Mouse (Mus musculus) forebrain, embryonic 11.5 days (tissue): Measurements from ENCODE around the gene Gm10188. TPM values are rescaled to one million over a fixed set of nuclear protein-coding genes. Genes with fewer than 3 reads are reported as not detected.
A peak's percentile ranks its signal among the peaks of the same experiment; 100 is the strongest.

ENCODE experiments used
- ATAC-seq: fragments of 200-750 bp; cut with Nextera tagmentation; replicated peaks from 2 replicates; pipeline ENCODE4 v1.8.0; 2017; ENCODE audit warnings: moderate TSS enrichment; ENCODE audit not compliant: low FRiP score
- DNase-seq: peaks from one replicate; pipeline ENCODE4 v3.0.0-alpha.2; 2017; ENCODE audit warnings: low spot score
- H3K27ac ChIP-seq: fragments of 300-500 bp; sonication (generic); 2 replicates; pipeline ENCODE4 v1.5.1; 2014; ENCODE audit warnings: low read depth, low read length
- H3K27me3 ChIP-seq: fragments of 300-500 bp; sonication (generic); 2 replicates; pipeline ENCODE4 v1.6.1; 2014; ENCODE audit warnings: mild to moderate bottlenecking, low read length, mixed read lengths; ENCODE audit not compliant: control insufficient read depth, insufficient read depth
- H3K36me3 ChIP-seq: fragments of 300-500 bp; sonication (generic); 2 replicates; pipeline ENCODE4 v1.6.1; 2014; ENCODE audit warnings: mild to moderate bottlenecking, low read length, moderate library complexity, mixed read lengths; ENCODE audit not compliant: control insufficient read depth, insufficient read depth
- H3K4me1 ChIP-seq: fragments of 300-500 bp; sonication (generic); replicated peaks from 2 replicates; pipeline ENCODE4 v1.6.1; 2014; ENCODE audit warnings: low read length, mixed read lengths; ENCODE audit not compliant: control insufficient read depth, insufficient read depth
- H3K4me2 ChIP-seq: fragments of 300-500 bp; sonication (generic); 2 replicates; pipeline ENCODE4 v1.6.1; 2014; ENCODE audit warnings: low read depth, mild to moderate bottlenecking, low read length, moderate library complexity, mixed read lengths; ENCODE audit not compliant: severe bottlenecking
- H3K4me3 ChIP-seq: fragments of 300-500 bp; sonication (generic); 2 replicates; pipeline ENCODE4 v1.5.1; 2014; ENCODE audit warnings: low read depth, low read length
- H3K9ac ChIP-seq: fragments of 300-500 bp; sonication (generic); 2 replicates; pipeline ENCODE4 v1.6.1; 2014; ENCODE audit warnings: low read length
- H3K9me3 ChIP-seq: fragments of 300-500 bp; sonication (generic); 2 replicates; pipeline ENCODE4 v1.6.1; 2016; ENCODE audit warnings: low read length, mixed read lengths; ENCODE audit not compliant: control insufficient read depth
- WGBS: fragments of 180-500 bp; shearing (Covaris S2); extraction: QIAGEN DNeasy Blood & Tissue Kit; methylation state at CpG from one replicate; pipeline ENCODE4 v1.1.7; 2014; 5-methylcytosine and 5-hydroxymethylcytosine counted together
- polyA plus RNA-seq: library from polyadenylated mRNA; unstranded; fragments of >200 nt; fragmentation: Nextera tagmentation; extraction: Ambion mirVana; gene quantifications from 2 replicates; pipeline ENCODE4 v1.2.1, GENCODE M21; 2014

Gm10188 gene
- polyA plus RNA-seq, 1 experiment from 2014 or later: not detected

GRCm38 (mm10) chr1:132213076-132213475 lies 16.5 kb downstream of the Gm10188 start:
- peaks cover 9% of the 10 kb centered on the region; the same call in 1 of the 2 replicates for H3K4me1 ChIP-seq
- no peak overlapping the region for H3K9ac ChIP-seq
- 42% methylated on average over 6 of the region's 6 CpGs for WGBS
- peaks cover 5% of the 10 kb centered on the region; the same call in 1 of the 2 replicates for H3K27me3 ChIP-seq
- H3K9me3 ChIP-seq: no peaks in the 10 kb centered on the region
- no peak for ATAC-seq
- DNase-seq: peak; percentile 44
- H3K4me2 ChIP-seq: no peak overlapping the region
- H3K27ac ChIP-seq: no peak overlapping the region
- H3K4me3 ChIP-seq: no peak overlapping the region
- H3K36me3 ChIP-seq: no peaks in the 10 kb centered on the region

GRCm38 (mm10) chr1:132212218-132212617 lies 17.3 kb downstream of the Gm10188 start:
- WGBS: 8% methylated on average over 20 of the region's 20 CpGs
- Histone ChIP-seq H3K27ac (no peak overlapping the region), H3K4me3 (peak overlapping the region; percentile 29; the same call in 1 of the 2 replicates), H3K27me3 (peaks cover 5% of the 10 kb centered on the region; the same call in 1 of the 2 replicates), H3K4me2 (peak overlapping the region; percentile 37), H3K9me3 (no peaks in the 10 kb centered on the region), H3K4me1 (peaks cover 14% of the 10 kb centered on the region; the same call in 1 of the 2 replicates), H3K36me3 (no peaks in the 10 kb centered on the region), H3K9ac (peak overlapping the region; percentile 5)
- ATAC-seq (peak; percentile 50; the same call in 1 of the 2 replicates), DNase-seq (peak; percentile 78)

GRCm38 (mm10) chr1:132211672-132212071 lies 17.9 kb downstream of the Gm10188 start:
- H3K27ac ChIP-seq: no peak overlapping the region
- DNase-seq: peak; percentile 44
- peaks cover 5% of the 10 kb centered on the region; the same call in 1 of the 2 replicates for H3K27me3 ChIP-seq
- no peaks in the 10 kb centered on the region for H3K9me3 ChIP-seq
- no peak overlapping the region; the same call in 1 of the 2 replicates for H3K4me3 ChIP-seq
- no peaks in the 10 kb centered on the region for H3K36me3 ChIP-seq
- WGBS: 46% methylated on average over 12 of the region's 12 CpGs
- H3K4me1 ChIP-seq: peaks cover 14% of the 10 kb centered on the region; the same call in 1 of the 2 replicates
- no peak for ATAC-seq
- H3K9ac ChIP-seq: peak overlapping the region; percentile 5; the same call in 1 of the 2 replicates
- H3K4me2 ChIP-seq: peak overlapping the region; percentile 37; the same call in 1 of the 2 replicates

- Histone ChIP-seq H3K36me3 (no peaks in the 10 kb centered on the region), H3K4me2 (no peak overlapping the region), H3K27ac (no peak overlapping the region), H3K27me3 (peaks cover 5% of the 10 kb centered on the region; the same call in 1 of the 2 replicates), H3K9ac (no peak overlapping the region), H3K9me3 (no peaks in the 10 kb centered on the region), H3K4me3 (no peak overlapping the region), H3K4me1 (peaks cover 14% of the 10 kb centered on the region)
- DNase-seq: peak; percentile 72
- 27% methylated on average over 7 of the region's 7 CpGs for WGBS
- ATAC-seq: 0 out of 2 replicates have a peak, but pooled peaks have one; percentile 25
These were observed 18.6 kb downstream of the Gm10188 start for GRCm38 (mm10) chr1:132210922-132211321.

- Histone ChIP-seq H3K9me3 (no peaks in the 10 kb centered on the region), H3K9ac (no peak overlapping the region), H3K4me1 (peaks cover 14% of the 10 kb centered on the region), H3K27ac (no peak overlapping the region), H3K4me2 (no peak overlapping the region), H3K36me3 (no peaks in the 10 kb centered on the region), H3K27me3 (peaks cover 5% of the 10 kb centered on the region; the same call in 1 of the 2 replicates), H3K4me3 (no peak overlapping the region)
- 79% methylated on average over 10 of the region's 10 CpGs for WGBS
- DNase-seq (peak; percentile 47), ATAC-seq (no peak)
These were observed 20.2 kb downstream of the Gm10188 start for GRCm38 (mm10) chr1:132209400-132209799.

GRCm38 (mm10) chr1:132208154-132208553 lies 21.4 kb downstream of the Gm10188 start:
- Histone ChIP-seq H3K27me3 (peaks cover 5% of the 10 kb centered on the region; the same call in 1 of the 2 replicates), H3K4me1 (peaks cover 14% of the 10 kb centered on the region), H3K4me3 (no peak overlapping the region), H3K9me3 (no peaks in the 10 kb centered on the region), H3K36me3 (no peaks in the 10 kb centered on the region), H3K4me2 (no peak overlapping the region), H3K9ac (no peak overlapping the region), H3K27ac (no peak overlapping the region)
- ATAC-seq (no peak), DNase-seq (peak; percentile 48)
- WGBS: 20% methylated on average over 4 of the region's 4 CpGs

GRCm38 (mm10) chr1:132206828-132207227 lies 22.7 kb downstream of the Gm10188 start:
- H3K9me3 ChIP-seq: no peaks in the 10 kb centered on the region
- no peaks in the 10 kb centered on the region for H3K36me3 ChIP-seq
- WGBS: 89% methylated on average over 3 of the region's 3 CpGs
- H3K4me3 ChIP-seq: no peak overlapping the region
- DNase-seq: no peak
- H3K4me1 ChIP-seq: peaks cover 13% of the 10 kb centered on the region
- peaks cover 5% of the 10 kb centered on the region; the same call in 1 of the 2 replicates for H3K27me3 ChIP-seq
- no peak overlapping the region for H3K9ac ChIP-seq
- no peak overlapping the region for H3K4me2 ChIP-seq
- H3K27ac ChIP-seq: no peak overlapping the region
- no peak for ATAC-seq

GRCm38 (mm10) chr1:132205958-132206357 lies 23.6 kb downstream of the Gm10188 start:
- Histone ChIP-seq H3K4me1 (peaks cover 18% of the 10 kb centered on the region), H3K9ac (no peak overlapping the region), H3K36me3 (no peaks in the 10 kb centered on the region), H3K4me2 (no peak overlapping the region), H3K4me3 (no peak overlapping the region), H3K27ac (no peak overlapping the region), H3K27me3 (no peaks in the 10 kb centered on the region), H3K9me3 (no peaks in the 10 kb centered on the region)
- ATAC-seq: no peak
- DNase-seq: peak; percentile 48
- 65% methylated on average over 5 of the region's 5 CpGs for WGBS

- 91% methylated on average over 5 of the region's 5 CpGs for WGBS
- no peak overlapping the region for H3K27ac ChIP-seq
- DNase-seq: no peak
- H3K27me3 ChIP-seq: no peaks in the 10 kb centered on the region
- H3K36me3 ChIP-seq: no peaks in the 10 kb centered on the region
- no peak for ATAC-seq
- peaks cover 39% of the 10 kb centered on the region for H3K4me1 ChIP-seq
- H3K4me3 ChIP-seq: no peak overlapping the region
- no peak overlapping the region for H3K9ac ChIP-seq
- no peaks in the 10 kb centered on the region for H3K9me3 ChIP-seq
- H3K4me2 ChIP-seq: no peak overlapping the region
These were observed 26.8 kb downstream of the Gm10188 start for GRCm38 (mm10) chr1:132202771-132203170.
